Mouse (Mus musculus) limb, embryonic 10.5 days (tissue): ENCODE data around the gene Npcd. TPM values are rescaled to one million over a fixed set of nuclear protein-coding genes. Genes with fewer than 3 reads are reported as not detected.
A peak's percentile ranks its signal among the peaks of the same experiment; 100 is the strongest.

Experiments
- DNase-seq: peaks from one replicate; pipeline ENCODE4 v3.0.0-alpha.2; 2017; ENCODE audit warnings: low spot score
- H3K27ac ChIP-seq: fragments of 300-500 bp; sonication (generic); 2 replicates; pipeline ENCODE4 v1.5.1; 2016; ENCODE audit warnings: mild to moderate bottlenecking
- H3K27me3 ChIP-seq: fragments of 300-500 bp; sonication (generic); 2 replicates; pipeline ENCODE4 v1.6.1; 2016; ENCODE audit warnings: low read depth, mild to moderate bottlenecking; ENCODE audit not compliant: poor library complexity, severe bottlenecking
- H3K36me3 ChIP-seq: fragments of 300-500 bp; sonication (generic); 2 replicates; pipeline ENCODE4 v1.6.1; 2016; ENCODE audit warnings: mild to moderate bottlenecking, moderate library complexity
- H3K4me1 ChIP-seq: fragments of 300-500 bp; sonication (generic); 2 replicates; pipeline ENCODE4 v1.6.1; 2016
- H3K4me3 ChIP-seq: fragments of 300-500 bp; sonication (generic); 2 replicates; pipeline ENCODE4 v1.5.1; 2016; ENCODE audit warnings: mild to moderate bottlenecking, moderate library complexity
- H3K9me3 ChIP-seq: fragments of 300-500 bp; sonication (generic); replicated peaks from 2 replicates; pipeline ENCODE4 v1.6.1; 2016; ENCODE audit warnings: mild to moderate bottlenecking
- WGBS: fragments of 180-500 bp; shearing (Covaris S2); methylation state at CpG from one replicate; pipeline ENCODE4 v1.1.7; 2016; 5-methylcytosine and 5-hydroxymethylcytosine counted together
- polyA plus RNA-seq: library from polyadenylated mRNA; unstranded; fragments of >200 nt; fragmentation: Nextera tagmentation; extraction: Ambion mirVana; gene quantifications from 2 replicates; pipeline ENCODE4 v1.2.1, GENCODE M21; 2016

Npcd gene
- polyA plus RNA-seq, 1 experiment from 2014 or later: not detected

- no peak overlapping the region for H3K4me3 ChIP-seq
- no peaks in the 10 kb centered on the region for H3K27me3 ChIP-seq
- DNase-seq: no peak
- H3K36me3 ChIP-seq: peaks cover 31% of the 10 kb centered on the region
- no peaks in the 10 kb centered on the region for H3K9me3 ChIP-seq
- 91% methylated on average over 16 of the region's 16 CpGs for WGBS
- no peaks in the 10 kb centered on the region for H3K4me1 ChIP-seq
- H3K27ac ChIP-seq: 0 out of 2 replicates have a peak overlapping the region, but pooled peaks have one; percentile 11
Measured at GRCm38 (mm10) chr15:79767327-79767961, 66.6 kb downstream of the Npcd start.

GRCm38 (mm10) chr15:79766586-79767071, 67.4 kb downstream of the Npcd start:
- 90% methylated on average over 10 of the region's 10 CpGs for WGBS

GRCm38 (mm10) chr15:79766168-79766567, 67.9 kb downstream of the Npcd start:
- H3K27ac ChIP-seq: no peak overlapping the region
- no peak for DNase-seq
- no peaks in the 10 kb centered on the region for H3K9me3 ChIP-seq
- 60% methylated on average over 9 of the region's 10 CpGs for WGBS
- no peaks in the 10 kb centered on the region for H3K4me1 ChIP-seq
- H3K36me3 ChIP-seq: peaks cover 42% of the 10 kb centered on the region
- no peaks in the 10 kb centered on the region for H3K27me3 ChIP-seq
- H3K4me3 ChIP-seq: no peak overlapping the region

More at GRCm38 (mm10) chr15:79766586-79767071, 67.4 kb downstream of the Npcd start:
- Histone ChIP-seq H3K4me1 (no peaks in the 10 kb centered on the region), H3K4me3 (no peak overlapping the region), H3K27me3 (no peaks in the 10 kb centered on the region), H3K27ac (no peak overlapping the region), H3K9me3 (no peaks in the 10 kb centered on the region), H3K36me3 (peaks cover 39% of the 10 kb centered on the region)
- no peak for DNase-seq

- Histone ChIP-seq H3K27ac (no peak overlapping the region), H3K4me1 (no peaks in the 10 kb centered on the region), H3K27me3 (no peaks in the 10 kb centered on the region), H3K9me3 (no peaks in the 10 kb centered on the region), H3K36me3 (peaks cover 42% of the 10 kb centered on the region), H3K4me3 (no peak overlapping the region)
- WGBS: 87% methylated on average over 2 of the region's 2 CpGs
- no peak for DNase-seq
Measured at GRCm38 (mm10) chr15:79765361-79765760, 68.7 kb downstream of the Npcd start.

- Histone ChIP-seq H3K4me1 (no peaks in the 10 kb centered on the region), H3K4me3 (no peak overlapping the region), H3K9me3 (no peaks in the 10 kb centered on the region), H3K27me3 (no peaks in the 10 kb centered on the region), H3K27ac (no peak overlapping the region), H3K36me3 (peaks cover 42% of the 10 kb centered on the region)
- DNase-seq: no peak
- 76% methylated on average over 11 of the region's 11 CpGs for WGBS
Measured at GRCm38 (mm10) chr15:79764539-79765267, 69.3 kb downstream of the Npcd start.

- no peak overlapping the region for H3K4me3 ChIP-seq
- no peak overlapping the region for H3K27ac ChIP-seq
- no peaks in the 10 kb centered on the region for H3K27me3 ChIP-seq
- peaks cover 42% of the 10 kb centered on the region for H3K36me3 ChIP-seq
- H3K4me1 ChIP-seq: no peaks in the 10 kb centered on the region
- 91% methylated on average over 7 of the region's 7 CpGs for WGBS
- H3K9me3 ChIP-seq: no peaks in the 10 kb centered on the region
- DNase-seq: no peak
Measured at GRCm38 (mm10) chr15:79763601-79764246, 70.3 kb downstream of the Npcd start.

GRCm38 (mm10) chr15:79763001-79763400, 71.0 kb downstream of the Npcd start:
- Histone ChIP-seq H3K4me1 (no peaks in the 10 kb centered on the region), H3K27ac (no peak overlapping the region), H3K27me3 (no peaks in the 10 kb centered on the region), H3K9me3 (no peaks in the 10 kb centered on the region), H3K36me3 (peaks cover 42% of the 10 kb centered on the region), H3K4me3 (no peak overlapping the region)
- WGBS: 93% methylated on average over 9 of the region's 9 CpGs
- no peak for DNase-seq

- H3K4me1 ChIP-seq: peaks cover 8% of the 10 kb centered on the region
- WGBS: 88% methylated on average over 6 of the region's 6 CpGs
- peaks cover 42% of the 10 kb centered on the region for H3K36me3 ChIP-seq
- H3K9me3 ChIP-seq: no peaks in the 10 kb centered on the region
- no peak overlapping the region for H3K27ac ChIP-seq
- no peak for DNase-seq
- no peak overlapping the region for H3K4me3 ChIP-seq
- H3K27me3 ChIP-seq: no peaks in the 10 kb centered on the region
Measured at GRCm38 (mm10) chr15:79760956-79761355, 73.1 kb downstream of the Npcd start.

GRCm38 (mm10) chr15:79757118-79757517, 76.9 kb downstream of the Npcd start:
- H3K27ac ChIP-seq: no peak overlapping the region

GRCm38 (mm10) chr15:79755977-79756625, 77.9 kb downstream of the Npcd start:
- Histone ChIP-seq H3K4me3 (no peak overlapping the region), H3K9me3 (no peaks in the 10 kb centered on the region), H3K4me1 (peaks cover 19% of the 10 kb centered on the region), H3K27ac (0 out of 2 replicates have a peak overlapping the region, but pooled peaks have one; percentile 26), H3K27me3 (no peaks in the 10 kb centered on the region), H3K36me3 (no peaks in the 10 kb centered on the region)
- DNase-seq: no peak
- 83% methylated on average over 8 of the region's 8 CpGs for WGBS

More at GRCm38 (mm10) chr15:79757118-79757517, 76.9 kb downstream of the Npcd start:
- no peak overlapping the region for H3K4me3 ChIP-seq
- H3K4me1 ChIP-seq: peaks cover 13% of the 10 kb centered on the region
- no peaks in the 10 kb centered on the region for H3K27me3 ChIP-seq
- no peaks in the 10 kb centered on the region for H3K9me3 ChIP-seq
- no peak for DNase-seq
- H3K36me3 ChIP-seq: peaks cover 8% of the 10 kb centered on the region
- WGBS: 91% methylated on average over 3 of the region's 3 CpGs

GRCm38 (mm10) chr15:79755176-79755575, 78.9 kb downstream of the Npcd start:
- no peak overlapping the region for H3K4me3 ChIP-seq
- H3K9me3 ChIP-seq: no peaks in the 10 kb centered on the region
- no peaks in the 10 kb centered on the region for H3K36me3 ChIP-seq
- no peaks in the 10 kb centered on the region for H3K27me3 ChIP-seq
- DNase-seq: no peak
- 92% methylated on average over 4 of the region's 4 CpGs for WGBS
- H3K4me1 ChIP-seq: peaks cover 19% of the 10 kb centered on the region
- no peak overlapping the region for H3K27ac ChIP-seq

- peaks cover 19% of the 10 kb centered on the region for H3K4me1 ChIP-seq
- H3K27me3 ChIP-seq: no peaks in the 10 kb centered on the region
- no peaks in the 10 kb centered on the region for H3K36me3 ChIP-seq
- 55% methylated on average over 4 of the region's 4 CpGs for WGBS
- H3K9me3 ChIP-seq: no peaks in the 10 kb centered on the region
- no peak overlapping the region for H3K27ac ChIP-seq
- no peak overlapping the region for H3K4me3 ChIP-seq
- no peak for DNase-seq
Measured at GRCm38 (mm10) chr15:79753873-79754272, 80.2 kb downstream of the Npcd start.
